Mouse (Mus musculus) bone marrow, adult 2 months (tissue): ENCODE data around the gene Trcg1.

Experiments used
- CTCF ChIP-seq: fragments of 200-500 bp; IDR thresholded peaks from 2 replicates; pipeline ENCODE4 v1.5.1; 2011; ENCODE audit warnings: low read length, control low read depth; ENCODE audit not compliant: control insufficient read depth, insufficient read depth
- POLR2A ChIP-seq: fragments of 200-500 bp; IDR thresholded peaks from 2 replicates; pipeline ENCODE4 v1.6.1; 2011; ENCODE audit warnings: low read depth, mild to moderate bottlenecking, control low read depth, low read length, borderline replicate concordance; ENCODE audit not compliant: control insufficient read depth

- TF ChIP-seq POLR2A (no peak), CTCF (no peak)
These were observed 38.9 kb upstream of the Trcg1 start for GRCm38 (mm10) chr9:57197414-57197813.
